Mouse (Mus musculus) forebrain, embryonic 11.5 days (tissue): ENCODE measurements around the gene Klk1b9. TPM values are rescaled to one million over a fixed set of nuclear protein-coding genes. Genes with fewer than 3 reads are reported as not detected.
"Not testable (repeated sequence)": the region's sequence is repeated elsewhere in the genome, so short reads cannot be mapped to it uniquely, and the experiment has no call there.

Experiments
- ATAC-seq: fragments of 200-750 bp; cut with Nextera tagmentation; replicated peaks from 2 replicates; pipeline ENCODE4 v1.8.0; 2017; ENCODE audit warnings: moderate TSS enrichment; ENCODE audit not compliant: low FRiP score
- DNase-seq: peaks from one replicate; pipeline ENCODE4 v3.0.0-alpha.2; 2017; ENCODE audit warnings: low spot score
- H3K27ac ChIP-seq: fragments of 300-500 bp; sonication (generic); 2 replicates; pipeline ENCODE4 v1.5.1; 2014; ENCODE audit warnings: low read depth, low read length
- H3K27me3 ChIP-seq: fragments of 300-500 bp; sonication (generic); 2 replicates; pipeline ENCODE4 v1.6.1; 2014; ENCODE audit warnings: mild to moderate bottlenecking, low read length, mixed read lengths; ENCODE audit not compliant: control insufficient read depth, insufficient read depth
- H3K36me3 ChIP-seq: fragments of 300-500 bp; sonication (generic); 2 replicates; pipeline ENCODE4 v1.6.1; 2014; ENCODE audit warnings: mild to moderate bottlenecking, low read length, moderate library complexity, mixed read lengths; ENCODE audit not compliant: control insufficient read depth, insufficient read depth
- H3K4me1 ChIP-seq: fragments of 300-500 bp; sonication (generic); replicated peaks from 2 replicates; pipeline ENCODE4 v1.6.1; 2014; ENCODE audit warnings: low read length, mixed read lengths; ENCODE audit not compliant: control insufficient read depth, insufficient read depth
- H3K4me2 ChIP-seq: fragments of 300-500 bp; sonication (generic); 2 replicates; pipeline ENCODE4 v1.6.1; 2014; ENCODE audit warnings: low read depth, mild to moderate bottlenecking, low read length, moderate library complexity, mixed read lengths; ENCODE audit not compliant: severe bottlenecking
- H3K4me3 ChIP-seq: fragments of 300-500 bp; sonication (generic); 2 replicates; pipeline ENCODE4 v1.5.1; 2014; ENCODE audit warnings: low read depth, low read length
- H3K9ac ChIP-seq: fragments of 300-500 bp; sonication (generic); 2 replicates; pipeline ENCODE4 v1.6.1; 2014; ENCODE audit warnings: low read length
- H3K9me3 ChIP-seq: fragments of 300-500 bp; sonication (generic); 2 replicates; pipeline ENCODE4 v1.6.1; 2016; ENCODE audit warnings: low read length, mixed read lengths; ENCODE audit not compliant: control insufficient read depth
- WGBS: fragments of 180-500 bp; shearing (Covaris S2); extraction: QIAGEN DNeasy Blood & Tissue Kit; methylation state at CpG from one replicate; pipeline ENCODE4 v1.1.7; 2014; 5-methylcytosine and 5-hydroxymethylcytosine counted together
- polyA plus RNA-seq: library from polyadenylated mRNA; unstranded; fragments of >200 nt; fragmentation: Nextera tagmentation; extraction: Ambion mirVana; gene quantifications from 2 replicates; pipeline ENCODE4 v1.2.1, GENCODE M21; 2014

The Klk1b9 gene
- polyA plus RNA-seq, 1 experiment from 2014 or later, result not detected

DNA sequence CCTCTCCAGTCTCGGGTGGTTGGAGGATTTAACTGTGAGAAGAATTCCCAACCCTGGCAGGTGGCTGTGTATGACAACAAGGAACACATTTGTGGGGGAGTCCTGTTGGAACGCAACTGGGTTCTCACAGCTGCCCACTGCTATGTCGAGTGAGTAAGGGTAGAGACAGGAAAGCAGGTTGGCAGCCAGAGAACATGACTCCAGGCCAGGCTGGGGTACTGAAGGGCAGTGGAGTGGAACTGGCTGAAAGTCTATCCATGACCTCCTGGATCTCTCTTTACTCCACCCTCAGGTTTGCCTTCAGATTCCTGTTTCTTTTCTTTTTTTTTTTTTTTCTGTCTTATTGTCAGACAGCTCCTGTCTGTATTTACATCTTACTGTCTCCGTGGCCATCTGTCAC, 23.2 kb upstream of the Klk1b9 start:
- DNase-seq, result no peak
- Histone ChIP-seq H3K4me1 (no peaks in the 10 kb centered on the region), H3K4me3 (no peak overlapping the region), H3K27ac (no peak overlapping the region), H3K27me3 (no peaks in the 10 kb centered on the region), H3K4me2 (no peak overlapping the region), H3K9me3 (no peaks in the 10 kb centered on the region), H3K36me3 (no peaks in the 10 kb centered on the region), H3K9ac (no peak overlapping the region)
- no peak for ATAC-seq
- WGBS, result 82% methylated on average over 4 of the region's 4 CpGs

DNA sequence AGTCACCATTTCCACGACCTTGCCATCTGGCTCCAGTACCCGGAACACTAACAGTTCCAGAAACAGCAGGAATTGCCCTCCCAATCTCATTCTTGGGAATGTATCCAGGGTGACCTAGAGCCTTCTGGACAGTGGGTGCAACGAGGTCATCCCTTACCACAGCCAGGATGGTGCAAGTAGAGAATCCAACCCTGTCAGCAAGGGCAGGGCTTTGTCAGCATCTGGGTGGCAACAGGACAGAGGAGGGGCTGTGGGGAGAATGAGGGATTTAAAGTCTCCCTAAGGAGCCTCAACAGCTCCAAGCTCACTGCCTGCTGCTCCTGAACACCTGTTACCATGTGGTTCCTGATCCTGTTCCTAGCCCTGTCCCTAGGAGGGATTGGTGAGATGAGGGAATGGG, 9.4 kb upstream of the Klk1b9 start, which contains the start of gene Klk1b1:
Gene Klk1b1 (plus strand): TSS at position 301 of the 400 bp plus-strand sequence.
- Histone ChIP-seq H3K9ac (no peak within 1 kb of the TSS), H3K4me2 (no peak within 1 kb of the TSS), H3K36me3 (no peaks in the 10 kb centered on the region), H3K4me1 (no peaks in the 10 kb centered on the region), H3K4me3 (no peak within 1 kb of the TSS), H3K27me3 (no peaks in the 10 kb centered on the region), H3K27ac (no peak within 1 kb of the TSS), H3K9me3 (no peaks in the 10 kb centered on the region)
- ATAC-seq (no peak), DNase-seq (no peak)
- WGBS, result 81% methylated on average over 3 of the region's 3 CpGs

- ATAC-seq (no peak), DNase-seq (no peak)
- 81% methylated on average over 3 of the region's 3 CpGs for WGBS
- H3K27me3 ChIP-seq, result no peaks in the 10 kb centered on the region
- H3K4me2 ChIP-seq, result no peak overlapping the region
- no peak overlapping the region for H3K4me3 ChIP-seq
- no peak overlapping the region for H3K27ac ChIP-seq
- no peak overlapping the region for H3K9ac ChIP-seq
- no peaks in the 10 kb centered on the region for H3K9me3 ChIP-seq
- no peaks in the 10 kb centered on the region for H3K4me1 ChIP-seq
- H3K36me3 ChIP-seq, result no peaks in the 10 kb centered on the region
Measured at GRCm38 (mm10) chr7:43967058-43967457, 8.8 kb upstream of the Klk1b9 start.

DNA sequence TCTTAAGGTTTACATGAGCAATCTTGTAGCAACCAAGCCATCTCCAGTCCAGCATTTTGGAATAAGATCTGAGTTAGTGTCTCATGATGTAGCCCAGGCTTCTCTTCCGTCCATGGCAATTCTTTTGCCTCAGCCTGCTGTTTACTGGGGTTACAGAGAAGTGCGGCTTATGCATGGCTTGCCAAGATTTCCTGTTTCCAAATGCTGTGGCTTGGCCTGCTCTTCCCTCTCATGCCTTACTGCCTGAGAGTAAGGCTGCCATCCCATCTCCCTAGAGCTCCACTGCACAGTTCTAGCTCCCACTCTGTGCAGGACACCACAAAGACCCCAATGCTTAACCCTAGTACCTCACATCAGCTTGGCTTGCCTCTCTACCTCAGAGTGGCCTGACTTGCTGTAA, 8.2 kb upstream of the Klk1b9 start:
- no peak for DNase-seq
- H3K9me3 ChIP-seq, result no peaks in the 10 kb centered on the region
- 98% methylated on average over 2 of the region's 2 CpGs for WGBS
- no peak overlapping the region for H3K9ac ChIP-seq
- H3K4me1 ChIP-seq, result no peaks in the 10 kb centered on the region
- no peaks in the 10 kb centered on the region for H3K36me3 ChIP-seq
- H3K4me3 ChIP-seq, result no peak overlapping the region
- no peaks in the 10 kb centered on the region for H3K27me3 ChIP-seq
- no peak overlapping the region for H3K27ac ChIP-seq
- no peak overlapping the region for H3K4me2 ChIP-seq
- no peak for ATAC-seq

DNA sequence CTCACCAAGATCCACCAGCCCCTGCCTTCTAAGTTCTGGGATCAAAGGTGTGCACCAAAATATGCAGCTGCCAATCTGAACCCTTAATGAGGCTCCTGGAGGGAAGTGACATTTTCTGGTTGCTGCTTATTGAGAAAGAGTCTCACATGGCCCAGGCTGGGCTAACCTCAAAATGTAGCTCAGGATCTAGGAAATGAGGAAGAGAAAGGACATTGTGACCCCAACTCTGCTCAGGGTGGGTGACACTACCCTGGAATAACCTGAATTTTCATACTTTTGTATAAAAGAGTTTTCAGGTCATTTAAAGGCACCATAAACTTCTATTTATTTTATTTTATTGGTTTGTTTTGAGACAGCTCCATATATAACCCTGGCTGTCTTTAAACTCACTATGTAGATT, 9.8 kb downstream of the Klk1b9 start:
- no peak for ATAC-seq
- no peaks in the 10 kb centered on the region for H3K4me1 ChIP-seq

GRCm38 (mm10) chr7:43994821-43995220, 19.0 kb downstream of the Klk1b9 start:
- WGBS, result 91% methylated on average over 1 of the region's 1 CpGs
- H3K36me3 ChIP-seq, H3K4me1 ChIP-seq, H3K9me3 ChIP-seq, DNase-seq, H3K9ac ChIP-seq, ATAC-seq, H3K4me3 ChIP-seq, H3K27me3 ChIP-seq, H3K27ac ChIP-seq, H3K4me2 ChIP-seq: not testable (repeated sequence)

More for the DNA sequence above, 9.8 kb downstream of the Klk1b9 start:
- H3K36me3 ChIP-seq, result no peaks in the 10 kb centered on the region
- no peaks in the 10 kb centered on the region for H3K27me3 ChIP-seq
- DNase-seq, result no peak
- no peak overlapping the region for H3K4me3 ChIP-seq
- H3K9ac ChIP-seq, result no peak overlapping the region
- H3K4me2 ChIP-seq, result no peak overlapping the region
- H3K27ac ChIP-seq, result no peak overlapping the region
- no peaks in the 10 kb centered on the region for H3K9me3 ChIP-seq

GRCm38 (mm10) chr7:43995577-43995976, 19.7 kb downstream of the Klk1b9 start, which contains the start of gene Klk1b11:
Gene Klk1b11 (plus strand): TSS chr7:43995877.
- not testable (repeated sequence) for H3K27ac ChIP-seq, H3K9ac ChIP-seq, H3K4me1 ChIP-seq, H3K4me3 ChIP-seq, H3K27me3 ChIP-seq, ATAC-seq, DNase-seq, H3K36me3 ChIP-seq, H3K9me3 ChIP-seq, H3K4me2 ChIP-seq
- 85% methylated on average over 4 of the region's 4 CpGs for WGBS

DNA sequence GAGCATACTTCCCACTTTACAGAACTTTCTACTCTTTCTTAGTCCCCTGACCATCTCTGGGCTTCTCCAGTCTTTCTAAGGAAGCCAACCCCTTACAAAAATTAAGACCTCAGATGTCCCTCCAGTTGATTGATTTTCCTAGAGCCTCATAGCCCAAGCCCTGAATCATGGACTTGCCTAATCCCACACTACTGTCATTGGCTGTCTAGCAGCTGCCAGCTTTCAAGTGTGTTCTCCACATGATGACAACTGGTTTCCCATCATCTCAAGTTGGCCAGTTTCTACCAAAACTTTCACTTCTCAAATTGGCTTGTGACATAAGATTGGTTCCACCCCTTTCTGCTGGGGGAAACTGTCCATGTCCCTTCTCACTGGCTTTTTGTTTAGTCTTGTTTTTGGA, 29.0 kb downstream of the Klk1b9 start:
- Histone ChIP-seq H3K27ac (no peak overlapping the region), H3K4me2 (no peak overlapping the region), H3K27me3 (no peaks in the 10 kb centered on the region), H3K36me3 (no peaks in the 10 kb centered on the region), H3K9me3 (no peaks in the 10 kb centered on the region), H3K9ac (no peak overlapping the region), H3K4me1 (no peaks in the 10 kb centered on the region), H3K4me3 (no peak overlapping the region)
- DNase-seq, result no peak
- no peak for ATAC-seq

DNA sequence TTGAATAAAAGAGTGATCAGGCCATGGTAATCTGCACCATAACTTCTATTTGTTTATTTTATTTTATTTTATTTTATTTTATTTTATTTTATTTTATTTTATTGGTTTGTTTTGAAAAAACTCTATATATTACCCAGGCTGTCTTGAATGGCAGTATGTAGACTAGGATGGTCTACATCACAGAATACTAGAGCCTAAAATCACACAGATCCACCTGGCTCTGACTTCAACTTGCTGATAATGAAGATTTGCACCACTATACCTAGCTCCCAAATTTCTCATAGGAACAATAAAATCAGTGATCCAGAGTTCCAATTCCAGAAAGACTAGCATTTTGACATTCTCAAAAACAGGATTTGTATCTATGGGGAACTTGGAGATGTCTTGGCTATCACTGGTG, 36.0 kb downstream of the Klk1b9 start, which contains the start of gene Klk1b26:
Gene Klk1b26 (plus strand): TSS at position 301 of the 400 bp plus-strand sequence.
- not testable (repeated sequence) for H3K4me2 ChIP-seq, H3K4me3 ChIP-seq, H3K9me3 ChIP-seq, ATAC-seq, H3K27me3 ChIP-seq, H3K9ac ChIP-seq, H3K36me3 ChIP-seq, DNase-seq, H3K4me1 ChIP-seq, H3K27ac ChIP-seq
